Mouse (Mus musculus): ENCODE data around the gene Glis1.

DNA sequence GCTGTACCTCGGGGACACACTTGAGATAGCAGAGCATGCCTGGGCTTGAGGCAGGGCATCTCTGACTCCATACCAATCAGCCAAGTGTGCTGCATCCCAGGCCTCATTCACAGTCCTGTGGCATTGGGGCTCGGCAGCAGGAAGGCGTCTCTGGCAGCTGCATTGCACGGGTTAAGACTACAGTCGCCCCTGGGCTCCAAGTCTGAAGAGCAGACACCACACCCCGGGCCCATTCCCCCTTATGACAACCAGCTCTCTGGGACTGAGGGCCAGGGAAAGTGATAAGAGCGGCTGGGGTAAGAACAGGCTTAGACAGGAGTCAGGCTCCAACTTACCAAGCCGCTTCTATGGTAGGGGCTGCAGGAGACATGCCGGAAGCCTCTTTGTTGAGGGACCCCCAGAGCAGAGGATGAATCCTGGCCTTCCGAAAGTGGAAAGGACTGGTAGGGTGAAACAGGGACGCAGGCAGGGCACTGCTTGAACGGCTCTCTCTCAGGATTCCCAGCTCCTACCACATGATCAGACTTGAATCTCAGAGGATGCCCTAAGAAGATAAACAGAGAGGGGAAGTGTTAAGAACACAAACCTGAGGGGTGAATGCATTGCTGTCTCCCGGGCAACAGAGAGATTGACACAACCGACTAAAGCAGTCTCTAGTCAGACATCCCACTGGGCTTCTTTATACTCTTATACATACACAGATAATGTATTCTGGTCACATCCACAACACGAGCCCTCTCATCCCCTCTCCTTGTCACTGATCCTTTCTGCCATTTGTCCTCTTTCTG lies 246.1 kb downstream of the Glis1 start:
- TF ChIP-seq CTCF (IDR thresholded peaks at IDR 0.05; ENCODE audit: extremely low read depth, insufficient read depth, low read length), result no peak
- no peak for TF ChIP-seq POLR2A (IDR thresholded peaks at IDR 0.05; ENCODE audit: extremely low read depth, insufficient read depth, low read length)

Measured in cortical plate, adult 2 months (tissue).